Mouse (Mus musculus) cerebellum, postnatal 14 days (tissue): ENCODE measurements at regions not wholly inside any gene's neighbourhood (a gene's known extent, or its start where the extent isn't known, plus 50 kb on each side); places are given as distances from the start of the nearest gene placed in this dataset.

Experiments
- DNase-seq, 2 experiments: peaks; one replicate each; pipeline ENCODE4 v3.0.0; 2021; ENCODE audit warnings: mixed read lengths in 2 of 2

- no peak for DNase-seq
Observed at GRCm38 (mm10) chr13:15227641-15228040, 235.4 kb upstream of the Gli3 start.
